Mouse (Mus musculus) heart, postnatal 4 days (tissue): Measurements from ENCODE around the gene Lamb3. TPM values are rescaled to one million over a fixed set of nuclear protein-coding genes. Genes with fewer than 3 reads are reported as not detected.
A peak's percentile ranks its signal among the peaks of the same experiment; 100 is the strongest.

ENCODE experiments used
- DNase-seq: peaks from one replicate; pipeline ENCODE4 v3.0.0; 2021
- total RNA-seq, 2 experiments: library from RNA; stranded (reverse); gene quantifications; 2 replicates each; pipeline ENCODE4 v1.2.3; 2021

Lamb3 gene
- total RNA-seq, 2 experiments from 2014 or later, result 8.3 to 9.7 TPM

GRCm38 (mm10) chr1:193319721-193320120 is 112.2 kb downstream of the Lamb3 start:
- no peak for DNase-seq

- no peak for DNase-seq
Observed at GRCm38 (mm10) chr1:193320398-193320797, 112.9 kb downstream of the Lamb3 start.

DNA sequence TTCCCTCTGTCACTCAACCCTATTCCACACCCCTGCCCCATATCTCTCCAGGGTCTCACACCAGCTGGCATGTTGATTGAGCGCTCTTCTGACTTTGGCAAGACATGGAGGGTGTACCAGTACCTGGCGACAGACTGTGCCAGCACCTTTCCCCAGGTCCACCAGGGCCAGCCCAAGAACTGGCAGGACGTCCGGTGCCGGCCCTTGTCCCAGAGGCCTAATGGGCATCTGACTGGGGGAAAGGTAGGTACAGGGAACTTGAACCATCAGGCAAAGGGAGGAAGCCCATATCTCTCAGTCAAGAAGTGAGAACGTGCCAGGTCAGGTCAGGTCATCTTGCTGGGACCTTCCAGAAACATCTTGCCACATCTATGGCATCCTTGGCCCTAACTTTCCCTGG is 116.2 kb downstream of the Lamb3 start:
- DNase-seq, result no peak

DNA sequence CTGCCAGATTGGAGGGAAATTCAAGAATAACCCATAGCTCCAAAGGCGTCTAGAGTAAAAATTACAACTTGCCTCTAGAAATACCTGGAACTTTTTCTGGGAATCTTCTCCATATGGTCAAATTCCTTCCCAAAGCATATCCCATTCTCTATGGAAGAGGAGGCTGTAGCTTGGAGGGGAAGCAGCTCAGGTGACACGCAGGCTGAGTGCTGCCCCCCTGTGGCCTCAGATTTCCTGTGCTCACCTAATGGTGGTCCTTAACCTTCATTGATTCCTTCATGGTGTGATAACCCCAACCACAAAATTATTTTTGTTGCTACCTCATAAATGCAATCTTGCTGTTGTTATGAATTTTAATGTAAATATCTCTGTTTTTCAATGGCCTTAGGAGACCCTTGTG is 116.7 kb downstream of the Lamb3 start:
- peak; percentile 69 for DNase-seq

DNA sequence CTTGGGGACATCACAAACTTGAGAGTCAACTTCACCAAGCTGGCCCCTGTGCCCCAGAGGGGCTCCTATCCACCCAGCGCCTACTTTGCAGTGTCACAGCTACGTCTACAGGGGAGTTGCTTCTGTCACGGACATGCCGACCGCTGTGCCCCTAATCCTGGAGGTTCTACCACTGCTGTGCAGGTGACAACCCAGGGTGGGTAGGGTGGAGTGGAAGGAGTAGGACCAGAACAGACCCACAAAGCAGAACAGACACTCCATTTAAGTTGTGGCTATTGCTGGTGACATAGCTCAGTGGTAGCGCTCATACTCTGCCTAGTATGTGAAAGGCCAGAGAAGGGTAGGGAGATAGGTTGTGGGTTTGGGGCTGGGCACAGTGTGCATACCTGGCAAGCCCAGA is 118.4 kb downstream of the Lamb3 start:
- no peak for DNase-seq

DNA sequence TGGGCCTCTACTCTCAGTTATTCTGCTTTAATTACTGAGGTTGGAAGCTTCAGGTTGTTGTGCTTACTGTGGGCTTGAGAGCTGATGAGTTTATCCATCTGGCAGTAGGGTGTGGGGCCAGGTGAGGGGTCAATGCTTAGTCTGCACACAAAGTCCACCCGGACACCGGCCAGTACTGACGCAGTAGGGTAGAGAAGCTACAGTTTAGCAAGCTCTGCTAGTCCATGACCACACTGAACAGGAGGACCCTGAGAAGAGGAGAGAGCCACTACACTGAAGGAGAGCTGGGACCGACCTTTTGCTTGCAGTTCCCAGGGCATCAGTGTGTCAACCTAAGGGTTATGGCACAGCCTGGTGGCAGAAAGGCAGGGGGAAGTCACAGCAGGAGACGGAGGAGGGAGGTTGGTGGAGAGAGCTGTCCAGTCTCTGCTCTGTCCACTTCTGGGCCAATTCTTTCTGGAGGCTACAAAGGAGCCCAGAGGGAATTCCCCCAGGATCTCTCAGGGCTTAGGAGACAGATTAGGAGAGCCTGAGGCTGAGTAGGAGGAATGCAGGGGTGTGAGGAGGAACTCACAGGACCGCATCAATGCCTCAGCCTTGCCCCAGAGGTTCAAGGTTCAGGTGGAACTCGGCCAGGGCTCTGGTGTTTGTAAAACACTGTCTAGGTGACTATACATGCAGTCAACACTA is 119.1 kb downstream of the Lamb3 start:
- DNase-seq, result peak; percentile 54

GRCm38 (mm10) chr1:193327216-193327615 is 119.7 kb downstream of the Lamb3 start:
- no peak for DNase-seq

- no peak for DNase-seq
Observed at GRCm38 (mm10) chr1:193327686-193328085, 120.2 kb downstream of the Lamb3 start.

GRCm38 (mm10) chr1:193329557-193329956 is 122.1 kb downstream of the Lamb3 start:
- DNase-seq, result no peak

- peak; percentile 93 for DNase-seq
Observed at GRCm38 (mm10) chr1:193330172-193330571, 122.7 kb downstream of the Lamb3 start.

GRCm38 (mm10) chr1:193330626-193331025 is 123.1 kb downstream of the Lamb3 start:
- DNase-seq, result no peak

GRCm38 (mm10) chr1:193332018-193332417 is 124.5 kb downstream of the Lamb3 start:
- DNase-seq, result peak; percentile 48

DNA sequence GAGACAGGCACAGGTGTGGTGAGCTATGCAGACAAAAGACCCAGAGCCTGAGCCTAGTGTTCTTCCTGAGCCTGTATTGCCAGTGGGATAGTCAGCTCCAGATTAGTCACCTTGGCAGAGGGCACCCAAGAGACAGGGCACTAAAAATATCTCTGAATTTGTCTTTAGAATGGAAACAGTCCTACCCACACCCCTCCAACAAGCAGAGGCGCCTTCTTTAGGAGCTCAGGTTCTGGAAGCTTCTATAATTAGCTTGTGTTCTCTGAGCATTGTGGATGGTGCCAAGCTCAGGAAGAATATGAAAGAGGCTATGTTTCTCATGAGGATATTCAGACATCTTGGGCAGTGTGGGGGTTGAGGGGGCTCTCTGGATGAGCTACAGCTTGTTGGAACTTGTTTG is 125.2 kb downstream of the Lamb3 start:
- DNase-seq, result peak; percentile 38

GRCm38 (mm10) chr1:193333776-193334175 is 126.3 kb downstream of the Lamb3 start:
- no peak for DNase-seq

DNA sequence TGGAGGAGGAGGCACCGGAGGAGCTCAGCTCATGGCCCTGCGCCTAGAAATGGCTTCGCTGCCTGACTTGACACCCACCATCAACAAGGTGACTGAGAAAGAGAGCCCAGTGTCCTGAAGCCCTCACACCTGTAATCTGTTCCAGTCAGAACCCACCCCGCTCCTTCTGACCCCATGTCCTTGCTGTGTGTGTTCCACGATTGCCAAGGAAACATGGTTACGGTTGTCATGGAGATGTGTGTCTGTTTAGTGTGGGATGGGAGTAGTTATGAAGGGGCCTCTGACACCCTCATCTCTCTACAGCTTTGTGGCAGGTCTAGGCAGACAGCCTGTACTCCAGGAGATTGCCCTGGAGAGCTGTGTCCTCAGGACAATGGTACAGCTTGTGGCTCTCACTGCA is 127.0 kb downstream of the Lamb3 start:
- DNase-seq, result peak; percentile 36

DNA sequence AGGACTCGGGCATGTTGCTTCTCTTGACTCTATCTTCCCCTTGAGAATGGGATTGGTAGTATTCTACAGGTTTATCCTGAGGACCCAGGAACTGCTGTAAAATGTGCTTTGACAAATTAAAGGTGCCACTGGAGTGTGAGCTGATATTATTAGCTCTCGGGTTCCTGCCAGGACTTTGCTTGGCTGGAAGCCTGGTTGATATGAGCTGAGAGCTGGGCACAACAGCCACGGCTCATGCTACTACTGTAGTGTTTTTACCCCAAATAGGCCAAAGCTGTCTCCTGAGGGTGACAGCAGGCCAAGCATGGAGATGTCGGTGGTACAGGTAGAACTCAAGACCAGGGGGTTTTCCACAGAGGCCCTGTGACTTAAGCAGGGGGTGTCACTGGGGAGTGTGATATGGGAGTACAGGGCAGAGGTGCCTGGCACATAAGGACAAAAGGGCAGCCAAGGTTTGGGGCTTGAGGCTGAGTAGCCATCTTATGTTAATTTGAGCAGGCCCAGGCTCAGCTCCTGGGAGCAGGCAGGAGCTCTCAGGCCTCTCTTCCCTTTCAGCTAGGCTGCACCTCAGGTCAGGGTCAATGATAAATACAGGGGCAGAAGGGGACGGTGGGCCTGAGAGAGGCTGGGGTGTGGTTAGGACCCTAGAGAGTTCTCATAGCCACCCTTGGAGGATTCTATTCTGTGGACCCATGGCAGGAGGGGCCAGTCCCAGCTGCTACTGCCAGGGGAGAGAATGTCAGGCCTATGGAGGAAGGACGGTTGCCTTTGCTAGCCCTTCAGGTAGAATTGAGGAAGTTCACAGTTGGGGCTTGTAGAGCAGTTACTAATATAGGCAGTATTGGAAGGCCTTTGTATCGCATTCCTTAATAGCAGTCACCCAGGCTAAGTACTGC is 128.9 kb downstream of the Lamb3 start:
- DNase-seq, result peak; percentile 82

DNA sequence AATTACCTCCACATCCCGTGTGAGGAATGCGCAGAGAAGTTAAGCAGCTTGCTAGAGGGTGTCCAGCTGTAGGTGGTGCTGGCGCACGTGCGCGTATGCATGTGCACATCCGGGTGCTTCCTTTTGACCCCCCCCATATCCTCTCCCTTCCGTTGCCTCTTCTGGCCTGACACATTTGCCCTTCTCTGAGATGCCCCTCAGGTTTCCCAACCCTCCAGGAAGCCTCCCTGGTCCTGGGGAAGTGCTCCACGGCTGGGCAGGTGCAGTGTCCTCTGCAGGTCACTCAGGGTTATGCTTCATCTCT is 129.5 kb downstream of the Lamb3 start:
- DNase-seq, result no peak

DNA sequence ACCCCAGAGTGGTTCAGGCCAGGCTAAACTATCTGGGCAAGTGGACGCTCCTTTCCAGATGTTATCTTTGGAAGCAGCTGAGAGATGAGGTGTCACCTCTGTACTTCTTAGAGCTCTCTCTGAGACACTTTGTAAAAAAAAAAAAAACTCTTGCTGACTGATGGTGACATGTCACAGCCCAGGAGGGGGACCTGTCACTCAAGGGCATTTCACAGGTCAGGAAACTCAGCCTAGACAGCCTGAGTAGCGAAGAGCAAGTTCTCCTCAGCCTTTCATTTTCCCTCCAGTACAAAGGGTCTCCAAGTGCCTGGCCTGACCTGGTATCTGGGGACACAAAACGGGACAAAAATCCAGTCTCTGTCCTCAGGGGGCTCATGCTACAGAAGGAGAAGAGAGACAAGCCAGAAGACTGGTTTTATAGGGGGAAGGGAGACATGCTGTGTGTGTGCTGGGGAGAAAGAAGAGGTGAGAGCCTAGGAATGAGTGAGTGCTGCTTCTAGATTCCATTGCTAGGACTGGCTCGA is 130.3 kb downstream of the Lamb3 start:
- DNase-seq, result no peak

- no peak for DNase-seq
Observed at GRCm38 (mm10) chr1:193338363-193338995, 131.0 kb downstream of the Lamb3 start.

- no peak for DNase-seq
Observed at GRCm38 (mm10) chr1:193342198-193342946, 134.9 kb downstream of the Lamb3 start.

- no peak for DNase-seq
Observed at GRCm38 (mm10) chr1:193343853-193344252, 136.4 kb downstream of the Lamb3 start.

GRCm38 (mm10) chr1:193344976-193345375 is 137.5 kb downstream of the Lamb3 start:
- no peak for DNase-seq
